Mouse (Mus musculus) embryonic stem cell, embryonic (primary cell): ENCODE measurements at regions not wholly inside any gene's neighbourhood (a gene's known extent, or its start where the extent isn't known, plus 50 kb on each side); places are given as distances from the start of the nearest gene placed in this dataset.

Source experiments
- CTCF ChIA-PET, 4 experiments: fragments of 300-600 bp in 2 of 4; fragments of 350-600 bp in 2 of 4; sonication (Branson Sonifier 250); formaldehyde crosslinking; loops; one replicate each; lab custom pipeline; 2022; ENCODE audit warnings: inconsistent platforms in 2 of 4; lab: Charles Lee
- POLR2A ChIA-PET, 4 experiments: fragments of 300-600 bp in 2 of 4; fragments of 350-600 bp in 2 of 4; sonication (Branson Sonifier 250); formaldehyde crosslinking; loops; one replicate each; lab custom pipeline; 2022; ENCODE audit warnings: antibody characterized with exemption in 4 of 4, inconsistent platforms in 1 of 4; lab: Charles Lee

DNA sequence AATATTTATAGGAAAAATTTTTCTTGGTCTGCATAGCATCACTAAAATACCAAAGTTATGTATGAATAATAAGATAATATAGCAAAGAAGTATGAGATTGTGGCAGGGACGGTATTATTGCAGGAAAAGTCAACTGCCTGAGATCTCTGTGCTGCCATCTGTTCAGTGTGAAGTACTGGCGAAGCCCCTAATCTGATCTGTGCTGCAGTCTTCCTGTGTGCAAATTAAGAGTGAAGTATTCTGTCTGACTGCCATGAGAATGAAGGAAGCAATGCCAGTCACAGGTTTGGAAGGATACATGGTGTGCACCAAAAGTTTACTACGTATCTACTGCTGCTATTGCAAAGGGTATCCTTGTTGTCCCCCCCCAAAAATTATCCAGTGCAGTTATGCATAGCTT, 501.5 kb downstream of the Rab28 start:
- POLR2A ChIA-PET = interaction anchor here in 1 of 4 experiments (0.6 kb wide), 1 partner anchor 1104 kb away, joined by 5 read pairs; no protein-coding TSS in a partner anchor

DNA sequence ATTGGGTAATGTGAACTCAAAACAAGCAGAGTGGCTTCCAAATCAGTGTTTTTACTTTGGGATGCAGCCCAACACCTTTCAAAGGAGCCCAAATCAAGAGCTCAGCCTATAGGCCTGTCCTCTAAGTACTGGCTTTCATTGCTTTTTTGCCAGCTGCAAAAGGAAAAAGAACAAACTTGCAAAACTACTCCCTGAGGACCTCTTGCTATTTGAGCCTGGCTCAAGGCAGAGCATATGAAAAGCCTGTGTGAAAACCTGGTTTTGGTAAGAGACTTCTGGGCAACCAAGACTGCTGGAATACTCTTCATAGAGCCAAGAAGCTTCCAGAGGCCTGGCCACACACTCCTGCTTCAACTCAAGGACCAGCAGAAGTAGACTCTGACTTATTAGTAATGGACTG, 503.5 kb downstream of the Rab28 start:
- CTCF ChIA-PET = no interaction called here
- POLR2A ChIA-PET = no interaction called here

More for the DNA sequence above, 501.5 kb downstream of the Rab28 start:
- CTCF ChIA-PET = no interaction called here

DNA sequence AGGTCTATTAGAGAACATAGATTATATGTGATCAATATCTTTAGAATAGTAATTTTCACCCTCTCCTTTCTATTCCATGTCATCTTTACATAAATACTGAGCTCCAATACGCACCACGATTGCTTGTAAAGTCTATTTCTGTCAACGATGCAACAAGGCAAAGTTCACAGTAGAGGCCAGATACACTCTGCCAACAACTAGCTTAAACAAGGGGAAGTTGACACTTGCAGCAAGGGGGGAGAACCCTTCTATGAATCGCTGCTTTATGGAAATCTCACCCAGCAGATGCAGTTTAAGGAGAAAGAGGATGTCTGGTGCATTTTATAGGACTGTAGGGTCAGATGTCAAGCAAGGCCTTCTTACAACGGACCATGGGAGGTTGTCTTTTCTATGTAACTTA, 520.8 kb downstream of the Rab28 start:
- ChIA-PET POLR2A (no interaction called here), CTCF (no interaction called here)

DNA sequence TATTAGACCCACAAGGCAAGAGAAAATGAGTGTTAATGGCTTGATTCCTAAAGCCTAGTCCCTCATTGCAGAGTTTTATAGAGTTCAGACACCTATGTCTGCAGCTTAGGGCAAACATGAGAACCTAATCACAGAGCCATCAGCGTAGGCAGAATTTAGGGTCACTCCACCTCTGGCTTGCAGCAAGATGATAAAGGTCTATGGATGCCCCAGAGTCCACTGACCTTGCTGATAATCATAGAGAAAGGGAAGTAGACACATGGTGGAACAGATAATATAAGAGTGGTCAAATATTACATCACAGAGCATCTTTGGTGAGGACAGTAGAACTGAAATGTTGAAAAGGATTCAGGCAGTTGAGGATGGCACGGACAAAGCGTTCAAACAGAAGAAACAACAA, 530.7 kb downstream of the Rab28 start:
- POLR2A ChIA-PET = no interaction called here
- CTCF ChIA-PET = interaction anchor here in 1 of 4 experiments (0.6 kb wide), 2 partner anchors 215 to 591 kb away, joined by 3 to 4 read pairs; no protein-coding TSS in a partner anchor

DNA sequence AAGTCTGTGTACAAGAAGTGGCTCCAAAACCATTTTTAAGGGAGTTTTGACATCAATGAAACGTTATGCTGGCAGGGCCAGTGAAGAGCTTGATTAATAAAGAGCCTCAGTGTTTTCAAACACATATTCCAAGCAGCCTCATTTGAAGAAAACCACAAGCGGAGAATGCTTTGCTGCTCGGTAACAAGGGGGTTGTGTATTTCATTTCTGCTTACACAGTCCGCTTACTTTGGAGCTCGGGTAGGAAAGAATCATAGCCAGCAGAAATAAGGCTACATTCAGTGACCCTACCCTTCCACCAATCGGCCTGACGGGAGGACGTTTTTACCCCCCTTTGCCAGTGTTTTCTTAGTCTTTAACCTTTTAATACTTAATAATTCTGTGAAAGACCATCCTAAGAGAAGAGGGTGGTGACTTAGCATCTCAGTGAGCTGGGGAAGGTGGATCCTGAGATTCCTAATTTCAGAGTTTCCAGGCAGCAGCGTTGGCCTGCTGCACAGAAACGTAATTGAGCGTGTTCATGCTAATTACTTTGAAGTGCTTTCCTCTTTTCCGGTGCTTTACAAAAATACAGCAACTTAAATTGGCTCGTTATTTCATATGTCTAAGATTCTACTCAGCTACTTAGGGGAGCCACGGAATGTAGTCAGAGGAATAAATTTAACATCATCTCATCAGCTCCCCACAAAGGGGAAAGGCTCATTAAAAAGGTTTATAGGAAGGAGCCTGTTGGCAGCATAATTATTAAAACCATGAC, 541.9 kb downstream of the Rab28 start:
- ChIA-PET CTCF (no interaction called here), POLR2A (no interaction called here)

DNA sequence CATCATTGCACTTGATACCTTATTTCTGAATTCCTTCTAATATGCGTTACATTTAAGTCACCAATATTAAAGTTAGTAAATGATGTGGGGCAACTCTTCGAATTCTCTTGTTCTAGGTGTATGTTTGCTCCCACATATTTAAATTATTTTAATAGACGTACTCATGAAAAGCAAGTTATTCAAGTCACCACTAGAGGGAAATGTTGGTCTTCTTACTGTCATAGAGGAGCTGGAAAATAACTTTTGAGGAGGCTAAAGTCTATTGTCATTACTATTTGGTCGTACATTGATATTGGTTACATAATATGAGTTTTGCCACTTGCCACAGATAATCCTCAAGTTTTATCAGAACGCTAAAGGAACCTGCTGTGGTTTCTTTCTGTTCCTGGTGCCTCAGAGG, 582.9 kb downstream of the Rab28 start:
- ChIA-PET POLR2A (interaction anchor here in 2 of 4 experiments (0.6 to 0.7 kb wide), 2 partner anchors 27 to 320 kb away, joined by 3 to 6 read pairs; no protein-coding TSS in a partner anchor), CTCF (interaction anchor here (0.5 to 2.1 kb wide), 11 partner anchors 20 to 644 kb away, joined by 3 to 12 read pairs (median 4); no protein-coding TSS in a partner anchor)

DNA sequence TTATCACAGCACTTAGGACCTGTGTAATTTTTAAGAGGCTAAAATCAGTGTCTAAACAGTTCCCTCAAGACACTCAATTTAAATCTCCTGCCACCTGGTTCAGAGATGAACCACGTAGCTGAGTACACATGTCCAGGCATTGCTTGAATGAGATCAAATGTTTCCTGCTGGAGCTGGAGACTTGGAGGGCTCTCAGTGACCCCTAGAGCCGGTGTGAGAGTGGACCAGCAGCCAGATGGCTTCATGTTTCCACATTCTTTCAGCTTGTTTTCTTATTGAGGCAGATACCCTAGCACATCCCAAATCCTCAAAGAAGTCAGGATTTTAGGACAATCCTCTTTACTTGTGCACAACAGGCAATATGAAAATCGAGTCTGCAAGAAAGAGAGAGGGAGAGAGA, 590.3 kb downstream of the Rab28 start:
- POLR2A ChIA-PET = interaction anchor here in 1 of 4 experiments (0.6 kb wide), 1 partner anchor 506 kb away, joined by 3 read pairs; no protein-coding TSS in a partner anchor
- CTCF ChIA-PET = interaction anchor here in 1 of 4 experiments (0.6 kb wide), 1 partner anchor 318 kb away, joined by 5 read pairs; no protein-coding TSS in a partner anchor

DNA sequence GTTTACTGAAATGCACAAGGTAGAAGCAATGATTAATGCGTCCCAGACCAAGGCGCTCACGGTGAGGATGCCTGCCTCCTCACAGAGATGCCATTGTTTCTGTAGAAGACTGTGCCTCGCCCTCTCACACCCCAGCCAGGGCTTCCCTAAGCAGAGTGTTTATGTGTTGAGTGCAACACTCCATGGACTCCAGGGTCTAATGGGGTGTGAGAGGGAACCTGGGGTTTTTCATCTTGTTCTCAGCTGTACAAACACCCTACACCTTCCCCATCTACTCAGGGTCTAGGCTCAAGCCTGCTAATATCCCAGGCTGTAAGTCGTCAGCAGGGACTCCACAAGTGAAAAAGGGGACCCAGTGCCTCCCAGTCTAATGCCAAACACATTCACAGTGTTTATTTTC, 620.2 kb downstream of the Rab28 start:
- POLR2A ChIA-PET = no interaction called here
- CTCF ChIA-PET = interaction anchor here in 1 of 4 experiments (1.0 kb wide), 1 partner anchor 43 kb away, joined by 3 read pairs; no protein-coding TSS in a partner anchor

DNA sequence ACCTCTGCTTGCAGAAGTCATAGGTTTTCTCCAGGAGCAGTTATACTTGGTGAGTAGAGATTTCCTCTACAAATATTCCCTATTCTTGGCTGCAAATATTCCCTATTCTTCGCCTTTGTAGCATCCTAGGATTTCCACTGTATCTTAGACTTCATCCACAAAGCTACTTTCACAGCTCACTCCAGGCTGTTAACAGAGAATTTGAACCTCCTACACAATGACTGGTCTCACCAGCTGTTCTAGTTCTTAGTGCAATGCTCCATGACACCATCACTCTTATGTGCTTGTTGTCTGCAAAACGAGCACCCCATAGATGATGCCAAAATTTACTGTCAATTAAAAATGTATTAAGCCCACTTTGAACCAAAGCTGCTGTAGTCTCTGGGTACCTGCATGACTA, 631.5 kb downstream of the Rab28 start:
- POLR2A ChIA-PET = no interaction called here
- CTCF ChIA-PET = no interaction called here

DNA sequence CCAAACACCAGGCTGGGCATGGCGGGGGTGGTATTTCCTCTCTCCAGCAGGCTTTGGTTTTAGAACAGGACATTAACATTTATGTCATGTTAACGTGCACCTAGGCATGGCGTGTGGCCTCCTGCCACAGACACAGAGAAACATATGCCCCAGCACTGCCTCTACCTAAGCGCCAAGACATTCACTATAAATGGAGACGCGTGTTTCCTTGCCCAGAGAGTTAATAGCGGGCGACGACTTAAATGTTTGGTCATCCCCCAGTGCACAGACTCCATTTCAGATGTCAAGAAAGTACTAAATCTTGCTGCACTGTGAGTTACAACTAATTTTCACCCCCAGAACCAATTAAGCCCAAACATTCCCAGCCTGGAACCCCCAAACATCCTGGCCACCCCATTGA, 646.3 kb downstream of the Rab28 start:
- ChIA-PET CTCF (no interaction called here), POLR2A (no interaction called here)

DNA sequence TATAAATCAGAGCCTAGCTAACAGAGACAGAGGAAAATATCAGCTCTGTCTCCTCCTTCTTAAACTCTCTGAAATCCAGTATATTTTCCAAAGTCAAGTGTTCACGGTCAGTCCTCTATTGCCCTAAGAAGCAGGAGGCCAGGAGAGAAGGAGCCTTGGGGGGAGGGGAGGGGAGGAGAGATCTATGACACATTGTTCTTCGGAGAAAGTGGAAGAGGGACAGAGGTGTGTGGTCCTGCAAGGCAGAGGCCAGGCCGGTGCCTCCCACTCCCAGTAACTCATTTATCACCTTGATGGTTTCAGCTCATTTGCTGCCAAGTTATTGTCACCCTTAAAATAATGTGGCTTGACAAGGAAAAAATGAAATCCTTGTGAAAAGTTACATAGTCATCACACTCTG, 646.7 kb downstream of the Rab28 start:
- ChIA-PET CTCF (no interaction called here), POLR2A (no interaction called here)

DNA sequence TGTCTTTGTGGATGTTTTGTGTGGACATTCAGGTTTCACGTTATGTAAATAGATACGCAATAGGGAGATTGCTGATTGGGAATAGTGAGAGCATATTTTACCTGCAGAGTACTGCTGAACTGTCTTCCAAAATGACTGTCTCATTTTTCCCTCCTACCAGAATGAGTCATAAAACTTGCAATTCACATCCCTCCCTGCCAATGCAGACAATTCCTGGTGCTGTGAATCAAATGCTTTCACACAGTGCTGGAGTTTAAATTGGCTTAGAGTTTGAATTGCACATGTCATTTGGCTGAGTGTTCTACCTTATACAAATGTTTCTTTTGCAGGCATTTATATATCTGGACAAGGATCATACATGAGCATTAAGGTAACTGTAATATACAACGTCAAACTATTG, 649.9 kb downstream of the Rab28 start:
- POLR2A ChIA-PET = no interaction called here
- CTCF ChIA-PET = no interaction called here

DNA sequence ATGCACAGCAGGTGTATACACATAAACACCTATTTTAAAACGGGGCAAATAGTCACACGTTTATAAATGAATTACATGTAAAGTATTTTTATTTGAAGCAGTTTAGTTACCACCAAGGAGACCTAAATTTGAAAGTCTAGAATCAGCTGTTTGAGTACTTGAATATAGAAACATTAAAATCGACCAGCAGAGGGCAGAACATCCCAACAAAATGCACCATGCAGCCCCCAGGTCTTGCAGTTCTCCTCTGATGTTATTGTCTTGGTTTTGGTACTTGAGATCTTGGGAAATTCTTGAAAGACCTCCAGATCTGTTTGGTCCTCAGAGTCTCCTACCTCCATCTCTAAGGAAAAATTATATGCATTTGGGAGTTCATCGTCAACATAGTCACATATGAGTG, 656.0 kb downstream of the Rab28 start:
- POLR2A ChIA-PET = no interaction called here
- CTCF ChIA-PET = interaction anchor here in 2 of 4 experiments (0.7 to 1.2 kb wide), 2 partner anchors 13 to 716 kb away, joined by 3 read pairs; no protein-coding TSS in a partner anchor

DNA sequence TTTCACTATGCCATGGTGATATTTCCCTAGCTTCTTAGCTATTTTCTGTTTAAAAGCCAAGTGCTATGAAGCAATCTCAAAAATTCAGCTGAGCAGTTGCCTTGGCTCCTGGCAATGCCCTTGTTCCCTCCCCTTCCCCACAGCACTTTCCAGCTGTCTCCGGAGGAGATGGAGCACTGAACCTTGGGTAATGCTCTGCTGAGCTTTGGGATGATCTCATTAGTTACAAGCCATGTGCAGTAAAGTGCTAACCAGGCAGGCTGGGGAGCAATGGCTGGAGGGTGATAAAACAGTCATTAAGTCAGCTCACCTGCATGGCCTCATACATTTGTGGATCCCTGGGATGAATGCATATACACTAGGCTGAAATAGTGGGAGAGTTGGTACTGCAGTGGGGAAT, 659.4 kb downstream of the Rab28 start:
- ChIA-PET POLR2A (no interaction called here), CTCF (no interaction called here)

DNA sequence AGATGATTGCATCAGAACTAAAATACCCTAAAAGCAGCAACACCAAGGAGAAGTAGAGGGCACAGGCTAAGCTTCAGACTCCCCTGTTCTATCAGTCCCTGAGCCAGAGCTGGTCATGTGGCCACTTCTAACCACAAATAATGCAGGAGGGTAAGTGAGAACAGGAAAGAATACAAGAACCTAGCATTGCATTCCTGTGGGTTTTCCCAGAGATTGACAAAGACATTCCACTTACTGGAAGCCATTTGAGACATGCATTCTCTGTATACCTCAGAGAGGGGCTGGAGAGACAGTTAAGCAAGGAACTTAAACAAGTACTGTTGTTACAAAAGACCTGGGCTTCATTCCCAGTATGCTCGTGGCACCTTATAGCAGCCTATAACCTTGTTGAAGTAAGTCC, 662.7 kb downstream of the Rab28 start:
- ChIA-PET CTCF (interaction anchor here in 2 of 4 experiments (1.0 to 1.4 kb wide), 2 partner anchors 38 to 39 kb away, joined by 4 to 6 read pairs; no protein-coding TSS in a partner anchor), POLR2A (no interaction called here)

DNA sequence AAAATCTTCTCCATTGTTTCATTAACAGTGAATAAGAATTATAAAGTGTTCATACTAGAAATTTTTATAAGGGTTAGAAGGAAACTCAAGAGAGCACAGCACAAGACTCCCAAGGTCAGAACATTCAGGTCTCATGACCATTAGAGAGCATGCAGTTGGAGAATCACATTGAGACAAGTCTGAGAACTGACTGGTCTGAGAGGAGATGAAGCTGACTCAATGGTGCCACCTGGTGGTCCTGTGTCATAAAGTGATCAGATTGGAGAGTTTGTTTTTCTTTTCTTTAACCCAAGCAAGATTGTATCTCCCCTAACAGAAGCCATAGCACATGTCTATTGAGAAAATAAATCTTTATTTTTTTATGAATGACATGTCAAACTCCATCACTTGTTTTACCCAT, 663.5 kb downstream of the Rab28 start:
- ChIA-PET CTCF (interaction anchor here (0.6 to 1.4 kb wide), 7 partner anchors 18 to 1897 kb away, joined by 3 to 8 read pairs (median 3); no protein-coding TSS in a partner anchor), POLR2A (interaction anchor here in 1 of 4 experiments (0.6 kb wide), 1 partner anchor 840 kb away, joined by 4 read pairs; no protein-coding TSS in a partner anchor)

DNA sequence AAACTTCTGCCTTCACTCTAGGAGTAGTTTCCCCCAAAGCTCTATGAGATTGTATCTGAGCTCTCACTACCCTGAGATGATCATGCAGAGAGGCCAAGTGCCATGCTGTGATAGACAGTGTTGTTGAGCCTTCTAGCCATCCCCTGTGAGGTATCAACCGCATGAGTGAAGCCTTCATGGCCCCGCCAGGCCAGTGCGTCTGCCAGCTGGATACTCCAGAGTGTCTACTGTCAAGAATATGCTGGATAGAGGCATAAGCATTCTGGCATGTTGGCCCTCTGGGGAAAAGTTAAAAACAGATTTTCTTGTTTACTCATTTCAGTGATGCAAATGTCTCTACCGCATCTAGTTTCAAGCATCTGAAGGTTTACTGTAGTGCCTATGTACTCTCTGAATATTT, 669.2 kb downstream of the Rab28 start:
- POLR2A ChIA-PET = no interaction called here
- CTCF ChIA-PET = interaction anchor here in 1 of 4 experiments (1.1 kb wide), 1 partner anchor 13 kb away, joined by 3 read pairs; no protein-coding TSS in a partner anchor

DNA sequence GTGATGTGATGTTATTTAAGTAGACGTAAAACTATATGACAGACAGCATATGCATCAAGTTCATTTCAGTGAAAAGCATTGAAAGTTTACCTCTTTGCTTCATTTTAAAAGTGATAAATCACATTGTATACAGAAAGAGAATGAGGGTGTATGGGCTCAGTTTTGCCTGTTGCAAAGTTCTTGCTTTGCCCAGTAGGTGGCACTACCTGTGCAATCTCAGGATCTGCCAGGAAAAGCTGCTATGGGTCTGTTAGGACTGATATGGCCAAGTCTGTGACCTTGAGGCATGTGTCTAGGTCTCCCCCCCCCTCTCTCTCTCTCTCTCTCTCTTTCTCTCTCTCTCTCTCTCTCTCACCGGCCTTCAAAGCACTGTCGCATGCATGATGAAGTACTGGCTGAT, 701.3 kb downstream of the Rab28 start:
- ChIA-PET POLR2A (interaction anchor here in 2 of 4 experiments (0.6 to 0.7 kb wide), 2 partner anchors 14 to 702 kb away, joined by 3 to 4 read pairs; no protein-coding TSS in a partner anchor), CTCF (interaction anchor here (0.6 to 1.5 kb wide), 12 partner anchors 14 to 1614 kb away, joined by 3 to 12 read pairs (median 3); no protein-coding TSS in a partner anchor)

DNA sequence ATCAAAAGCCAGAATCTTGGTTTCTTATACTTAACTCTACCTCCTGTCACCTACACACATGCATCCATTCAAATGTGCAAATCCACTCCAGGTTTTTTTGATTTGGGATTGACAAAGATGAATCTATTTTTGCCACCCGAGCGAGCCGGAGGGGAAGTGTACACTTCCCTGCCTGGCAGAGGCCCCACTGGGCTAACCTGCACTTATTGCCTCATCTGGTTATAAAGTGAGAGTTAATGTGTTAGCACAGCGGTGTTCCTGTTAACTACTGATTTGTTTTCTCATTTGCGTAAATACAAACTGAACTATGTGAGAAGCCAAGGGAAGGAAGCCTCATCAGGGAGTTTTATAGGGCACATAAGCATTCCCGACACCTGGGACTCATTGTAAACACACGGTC, 721.4 kb downstream of the Rab28 start:
- ChIA-PET POLR2A (no interaction called here), CTCF (no interaction called here)

DNA sequence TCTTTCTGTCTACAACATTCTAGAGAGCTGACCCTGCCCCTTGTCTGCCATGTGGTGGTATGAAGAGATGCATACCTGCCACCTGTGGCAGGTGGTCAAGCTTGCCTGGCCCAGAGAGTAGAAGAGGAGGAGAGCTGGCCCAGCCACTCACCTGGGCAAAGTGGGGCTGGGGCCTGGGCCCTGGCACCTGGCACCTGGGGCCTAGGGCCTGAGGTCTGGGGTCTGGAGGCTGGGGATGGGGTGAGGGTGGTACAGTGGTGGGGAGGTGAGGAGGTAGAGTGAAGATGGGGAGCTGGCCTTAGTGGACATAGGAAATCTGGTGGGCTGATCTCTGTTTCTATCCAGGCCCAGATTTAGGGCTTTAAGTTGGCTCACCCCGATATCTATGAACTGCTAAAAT, 733.1 kb downstream of the Rab28 start:
- CTCF ChIA-PET = no interaction called here

More for the DNA sequence above, 733.1 kb downstream of the Rab28 start:
- POLR2A ChIA-PET = no interaction called here
